Mouse (Mus musculus) heart, postnatal 0 days (tissue): ENCODE data around the gene Boc. TPM values are rescaled to one million over a fixed set of nuclear protein-coding genes. Genes with fewer than 3 reads are reported as not detected.

Experiments used
- ATAC-seq: fragments of 200-750 bp; cut with Nextera tagmentation; 2 replicates; pipeline ENCODE4 v1.8.0; 2017; ENCODE audit warnings: low read depth, moderate number of reproducible peaks, moderate library complexity; ENCODE audit not compliant: insufficient read depth
- DNase-seq: peaks from one replicate; pipeline ENCODE4 v3.0.0-alpha.2; 2016; ENCODE audit warnings: low spot score
- H3K27ac ChIP-seq: fragments of 300-500 bp; sonication (generic); 2 replicates; pipeline ENCODE4 v1.5.1; 2014; ENCODE audit warnings: low read depth, mild to moderate bottlenecking
- H3K27me3 ChIP-seq: fragments of 300-500 bp; sonication (generic); 2 replicates; pipeline ENCODE4 v1.6.1; 2014; ENCODE audit warnings: low read length, mixed read lengths; ENCODE audit not compliant: control insufficient read depth, insufficient read depth
- H3K36me3 ChIP-seq: fragments of 300-500 bp; sonication (generic); replicated peaks from 2 replicates; pipeline ENCODE4 v1.6.1; 2014; ENCODE audit warnings: low read length, mixed read lengths; ENCODE audit not compliant: control insufficient read depth, insufficient read depth
- H3K4me1 ChIP-seq: fragments of 300-500 bp; sonication (generic); 2 replicates; pipeline ENCODE4 v1.6.1; 2014; ENCODE audit warnings: antibody characterized with exemption; ENCODE audit not compliant: control insufficient read depth, insufficient read depth
- H3K4me2 ChIP-seq: fragments of 300-500 bp; sonication (generic); 2 replicates; pipeline ENCODE4 v1.6.1; 2014; ENCODE audit warnings: low read depth, mild to moderate bottlenecking, low read length, moderate library complexity
- H3K4me3 ChIP-seq: fragments of 300-500 bp; sonication (generic); 2 replicates; pipeline ENCODE4 v1.5.1; 2014; ENCODE audit warnings: low read depth, low read length
- H3K9ac ChIP-seq: fragments of 300-500 bp; sonication (generic); replicated peaks from 2 replicates; pipeline ENCODE4 v1.6.1; 2014; ENCODE audit warnings: low read depth, low read length, mixed read lengths
- H3K9me3 ChIP-seq: fragments of 300-500 bp; sonication (generic); replicated peaks from 2 replicates; pipeline ENCODE4 v1.6.1; 2016; ENCODE audit warnings: low read length; ENCODE audit not compliant: control insufficient read depth
- CTCF ChIP-seq: IDR thresholded peaks from 2 replicates; pipeline ENCODE4 v1.5.1; 2016; ENCODE audit warnings: antibody characterized with exemption, control low read depth, low read depth
- EP300 ChIP-seq: IDR thresholded peaks from 2 replicates; pipeline ENCODE4 v1.6.1; 2016; ENCODE audit warnings: antibody characterized with exemption, low read depth
- WGBS: fragments of 180-500 bp; shearing (Covaris S2); extraction: QIAGEN DNeasy Blood & Tissue Kit; methylation state at CpG from one replicate; pipeline ENCODE4 v1.1.7; 2014; 5-methylcytosine and 5-hydroxymethylcytosine counted together
- polyA plus RNA-seq: library from polyadenylated mRNA; unstranded; fragments of >200 nt; fragmentation: Nextera tagmentation; extraction: Ambion mirVana; gene quantifications from 2 replicates; pipeline ENCODE4 v1.2.1, GENCODE M21; 2015
- total RNA-seq: library from RNA; depleted of rRNA; stranded (reverse); fragments of >200 nt; gene quantifications from 2 replicates; pipeline ENCODE4 v1.2.3, GENCODE M21; 2014; ENCODE audit warnings: low replicate concordance

The Boc gene
- total and polyA plus RNA-seq, 2 experiments from 2014 or later, result 2.6 to 9.8 TPM

- Histone ChIP-seq H3K9me3 (no peaks in the 10 kb centered on the region), H3K27ac (peak overlapping the region; percentile 59), H3K9ac (peak overlapping the region; percentile 52), H3K27me3 (no peaks in the 10 kb centered on the region), H3K4me3 (peak overlapping the region; percentile 57), H3K4me1 (peaks cover 5% of the 10 kb centered on the region; the same call in 1 of the 2 replicates), H3K4me2 (peak overlapping the region; percentile 70), H3K36me3 (no peaks in the 10 kb centered on the region)
- peak; percentile 85 for ATAC-seq
- under 1% methylated on average over 47 of the region's 47 CpGs for WGBS
- peak; percentile 82 for DNase-seq
- no peak for TF ChIP-seq EP300
- peak; percentile 4; the same call in 1 of the 2 replicates for TF ChIP-seq CTCF
Measured at GRCm38 (mm10) chr16:44557661-44558470, 831 bp downstream of the Boc start.

GRCm38 (mm10) chr16:44557084-44557483 is 1.6 kb downstream of the Boc start:
- TF ChIP-seq EP300, result no peak
- no peak for TF ChIP-seq CTCF
- DNase-seq, result no peak
- no peaks in the 10 kb centered on the region for H3K27me3 ChIP-seq
- H3K4me1 ChIP-seq, result peaks cover 5% of the 10 kb centered on the region; the same call in 1 of the 2 replicates
- no peak for ATAC-seq
- peak overlapping the region; percentile 52 for H3K9ac ChIP-seq
- peak overlapping the region; percentile 59 for H3K27ac ChIP-seq
- peak overlapping the region; percentile 57 for H3K4me3 ChIP-seq
- WGBS, result 68% methylated on average over 7 of the region's 7 CpGs
- H3K36me3 ChIP-seq, result no peaks in the 10 kb centered on the region
- peak overlapping the region; percentile 70 for H3K4me2 ChIP-seq
- no peaks in the 10 kb centered on the region for H3K9me3 ChIP-seq

GRCm38 (mm10) chr16:44555791-44556709 is 2.6 kb downstream of the Boc start:
- no peak overlapping the region for H3K9ac ChIP-seq
- H3K27ac ChIP-seq, result no peak overlapping the region
- TF ChIP-seq EP300, result no peak
- TF ChIP-seq CTCF, result no peak
- DNase-seq (no peak), ATAC-seq (no peak)
- peaks cover 5% of the 10 kb centered on the region; the same call in 1 of the 2 replicates for H3K4me1 ChIP-seq
- no peak overlapping the region for H3K4me3 ChIP-seq
- 77% methylated on average over 9 of the region's 9 CpGs for WGBS
- H3K27me3 ChIP-seq, result no peaks in the 10 kb centered on the region
- H3K36me3 ChIP-seq, result no peaks in the 10 kb centered on the region
- peak overlapping the region; percentile 70; the same call in 1 of the 2 replicates for H3K4me2 ChIP-seq
- no peaks in the 10 kb centered on the region for H3K9me3 ChIP-seq

GRCm38 (mm10) chr16:44553861-44554260 is 4.8 kb downstream of the Boc start:
- 70% methylated on average over 8 of the region's 8 CpGs for WGBS
- no peak for TF ChIP-seq CTCF
- no peak for TF ChIP-seq EP300
- Histone ChIP-seq H3K27ac (no peak overlapping the region), H3K9ac (no peak overlapping the region), H3K4me3 (no peak overlapping the region), H3K4me1 (0 out of 2 replicates have a peak, but pooled peaks cover under 1% of the 10 kb centered on the region), H3K9me3 (no peaks in the 10 kb centered on the region), H3K4me2 (no peak overlapping the region), H3K27me3 (no peaks in the 10 kb centered on the region), H3K36me3 (no peaks in the 10 kb centered on the region)
- no peak for DNase-seq
- no peak for ATAC-seq

- no peaks in the 10 kb centered on the region for H3K27me3 ChIP-seq
- no peak for DNase-seq
- no peaks in the 10 kb centered on the region for H3K4me1 ChIP-seq
- WGBS, result 85% methylated on average over 5 of the region's 5 CpGs
- ATAC-seq, result no peak
- H3K9ac ChIP-seq, result no peak overlapping the region
- H3K27ac ChIP-seq, result no peak overlapping the region
- H3K9me3 ChIP-seq, result no peaks in the 10 kb centered on the region
- no peak for TF ChIP-seq EP300
- TF ChIP-seq CTCF, result no peak
- no peak overlapping the region for H3K4me3 ChIP-seq
- no peaks in the 10 kb centered on the region for H3K36me3 ChIP-seq
- H3K4me2 ChIP-seq, result no peak overlapping the region
Measured at GRCm38 (mm10) chr16:44552726-44553125, 6.0 kb downstream of the Boc start.
